In the genomic region with DNA sequence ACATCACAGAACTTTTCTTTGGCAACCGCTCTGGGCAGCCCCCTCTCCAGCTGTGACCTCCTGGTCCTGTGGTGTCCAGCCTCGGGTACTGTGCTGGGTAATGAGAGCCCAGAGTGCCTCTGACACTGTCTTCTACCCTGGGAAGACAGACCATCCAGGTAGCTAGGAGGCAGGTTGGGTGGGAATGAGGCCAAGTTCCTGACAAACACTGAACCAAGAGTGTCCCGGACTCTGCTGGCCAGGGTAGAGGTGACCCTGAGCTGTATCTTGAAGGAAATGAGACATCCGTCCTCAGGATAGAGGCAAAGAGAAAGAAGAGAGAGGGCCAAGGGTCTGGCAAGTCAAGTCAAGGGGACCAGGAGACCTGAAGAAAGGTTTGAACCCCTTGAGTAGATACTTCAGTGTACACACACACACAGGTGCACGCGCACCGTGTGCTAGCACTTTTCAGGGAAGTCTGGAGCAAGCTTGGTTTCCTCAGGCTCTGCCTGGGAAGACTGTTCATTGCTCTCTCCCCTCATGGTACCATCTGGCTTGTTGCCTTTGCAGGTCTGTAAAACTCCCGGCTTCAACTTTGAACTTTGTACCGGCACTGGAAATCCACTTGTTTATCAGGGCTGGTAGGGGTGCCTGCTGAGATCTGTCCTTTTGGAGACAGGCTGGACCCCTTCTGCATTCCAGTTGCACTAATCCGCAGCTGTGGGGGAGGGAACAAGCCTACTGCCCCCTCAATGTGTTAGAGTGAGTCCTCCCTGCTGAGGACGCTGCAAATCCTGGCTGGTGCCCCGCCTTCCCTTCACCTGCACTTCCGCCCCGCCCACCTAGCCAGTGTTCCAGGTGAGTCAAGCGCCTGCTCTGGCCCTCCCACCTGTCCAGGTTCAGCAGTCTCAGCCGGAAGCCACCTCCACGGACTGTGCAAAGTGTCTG, we compare ENCODE assay signal across 9 mouse cellular contexts. TPM values are rescaled to one million over a fixed set of nuclear protein-coding genes. Genes with fewer than 3 reads are reported as not detected.
DNase-seq lines count a peak whose midpoint lies in the region; ATAC-seq and TF ChIP-seq lines count a peak whose summit lies in the region.
"Had no signal": no experiment of that assay in that cellular context is flagged by ENCODE, and none has a peak within 500 bp of the region (broad histone marks: within the 10 kb centered on the region; RNA-seq: fewer than 3 reads in every experiment).

A gene (plus strand): TSS at position 592 of the 927 bp plus-strand sequence.

- intact Hi-C loops in left cerebral cortex, postnatal 25 days (cut with DNase I), result no loop called here

- TF ChIP-seq CTCF in ES-Bruce4 (IDR thresholded peaks at IDR 0.05; ENCODE audit: low read depth, low read length), result no peak
- no peak for TF ChIP-seq CTCF in lung, postnatal 0 days (IDR thresholded peaks at IDR 0.05)

- H3K27ac ChIP-seq in ES-Bruce4 (ENCODE audit: insufficient read depth, low read length), result no peak within 1 kb of the TSS
- H3K27ac ChIP-seq in embryonic facial prominence, embryonic 12.5 days, result no peak within 1 kb of the TSS
- H3K27ac ChIP-seq in lung, postnatal 0 days (ENCODE audit: low read length), result peak within 1 kb of the TSS; percentile 39; the same call in 1 of the 2 replicates
- no peak within 1 kb of the TSS for H3K27ac ChIP-seq in forebrain, embryonic 11.5 days (ENCODE audit: low read depth, low read length)
- H3K27ac ChIP-seq: hindbrain, embryonic 15.5 days had no signal

- H3K9me3 ChIP-seq in ES-Bruce4 (replicated peaks; ENCODE audit: control insufficient read depth, insufficient read depth, low read length, poor library complexity, severe bottlenecking), result no peaks in the 10 kb centered on the region
- H3K9me3 ChIP-seq in embryonic facial prominence, embryonic 12.5 days, result no peaks in the 10 kb centered on the region
- H3K9me3 ChIP-seq in lung, postnatal 0 days (ENCODE audit: low read length), result no peaks in the 10 kb centered on the region
- H3K9me3 ChIP-seq in forebrain, embryonic 11.5 days (ENCODE audit: control insufficient read depth, low read length), result no peaks in the 10 kb centered on the region
- H3K9me3 ChIP-seq: hindbrain, embryonic 15.5 days had no signal

- H3K4me1 ChIP-seq in ES-Bruce4 (ENCODE audit: control insufficient read depth, insufficient read depth, low read length), result peaks cover 6% of the 10 kb centered on the region
- H3K4me1 ChIP-seq in embryonic facial prominence, embryonic 12.5 days, result no peaks in the 10 kb centered on the region
- 0 out of 2 replicates have a peak, but pooled peaks cover 2% of the 10 kb centered on the region for H3K4me1 ChIP-seq in lung, postnatal 0 days (ENCODE audit: insufficient read depth, low read depth, low read length)
- H3K4me1 ChIP-seq in forebrain, embryonic 11.5 days (replicated peaks; ENCODE audit: control insufficient read depth, insufficient read depth, low read length), result no peaks in the 10 kb centered on the region; the same call in 1 of the 2 replicates
- H3K4me1 ChIP-seq: hindbrain, embryonic 15.5 days had no signal

- no peak within 1 kb of the TSS for H3K9ac ChIP-seq in ES-Bruce4 (ENCODE audit: low read depth, poor library complexity, severe bottlenecking)
- H3K9ac ChIP-seq in embryonic facial prominence, embryonic 12.5 days, result no peak within 1 kb of the TSS
- H3K9ac ChIP-seq in lung, postnatal 0 days (replicated peaks; ENCODE audit: low read depth), result no peak within 1 kb of the TSS
- no peak within 1 kb of the TSS for H3K9ac ChIP-seq in forebrain, embryonic 11.5 days (ENCODE audit: low read length)
- H3K9ac ChIP-seq: hindbrain, embryonic 15.5 days had no signal

- WGBS in embryonic facial prominence, embryonic 12.5 days, result 37% methylated on average over 17 of the region's 17 CpGs
- WGBS in lung, postnatal 0 days, result 33% methylated on average over 17 of the region's 17 CpGs
- 30% methylated on average over 17 of the region's 17 CpGs for WGBS in forebrain, embryonic 11.5 days

- peak; percentile 92 to 96 for DNase-seq in kidney, postnatal 25 days
- DNase-seq in lung, postnatal 0 days (ENCODE audit: low spot score), result peak; percentile 87
- DNase-seq in left cerebral cortex, postnatal 25 days (ENCODE audit: low spot score in 2 of 2), result no peak
- DNase-seq in forebrain, embryonic 11.5 days (ENCODE audit: low spot score), result no peak
- DNase-seq in embryo, embryonic 11 days, result no peak

- ATAC-seq in embryonic facial prominence, embryonic 12.5 days (ENCODE audit: insufficient number of reproducible peaks, insufficient read depth, low FRiP score, low TSS enrichment), result no peak
- ATAC-seq in lung, postnatal 0 days, result peak; percentile 94
- ATAC-seq in forebrain, embryonic 11.5 days (replicated peaks; ENCODE audit: low FRiP score), result no peak
- ATAC-seq: Patski had no signal

- H3K4me3 ChIP-seq in ES-Bruce4 (ENCODE audit: low read depth, low read length), result peak within 1 kb of the TSS; percentile 64
- no peak within 1 kb of the TSS for H3K4me3 ChIP-seq in embryonic facial prominence, embryonic 12.5 days
- 0 out of 2 replicates have a peak within 1 kb of the TSS, but pooled peaks have one; percentile 20 for H3K4me3 ChIP-seq in lung, postnatal 0 days (ENCODE audit: low read depth, low read length)
- no peak within 1 kb of the TSS for H3K4me3 ChIP-seq in forebrain, embryonic 11.5 days (ENCODE audit: low read depth, low read length)
- H3K4me3 ChIP-seq: hindbrain, embryonic 15.5 days had no signal

- no peaks in the 10 kb centered on the region for H3K36me3 ChIP-seq in ES-Bruce4 (ENCODE audit: control insufficient read depth, insufficient read depth, low read length, poor library complexity, severe bottlenecking)
- H3K36me3 ChIP-seq in embryonic facial prominence, embryonic 12.5 days, result no peaks in the 10 kb centered on the region
- no peaks in the 10 kb centered on the region for H3K36me3 ChIP-seq in lung, postnatal 0 days (ENCODE audit: insufficient read depth, low read length)
- no peaks in the 10 kb centered on the region for H3K36me3 ChIP-seq in forebrain, embryonic 11.5 days (ENCODE audit: control insufficient read depth, insufficient read depth, low read length)
- H3K36me3 ChIP-seq: hindbrain, embryonic 15.5 days had no signal

- no peak; the same call in 1 of the 2 replicates for TF ChIP-seq EP300 in ES-Bruce4 (IDR thresholded peaks at IDR 0.05; ENCODE audit: insufficient read depth, low read depth, low read length)
- no peak for TF ChIP-seq EP300 in lung, postnatal 0 days (IDR thresholded peaks at IDR 0.05)

- H3K27me3 ChIP-seq in ES-Bruce4 (ENCODE audit: control insufficient read depth, insufficient read depth, low read length, poor library complexity, severe bottlenecking), result no peaks in the 10 kb centered on the region
- no peaks in the 10 kb centered on the region for H3K27me3 ChIP-seq in embryonic facial prominence, embryonic 12.5 days
- H3K27me3 ChIP-seq in lung, postnatal 0 days (replicated peaks; ENCODE audit: insufficient read depth, low read length), result no peaks in the 10 kb centered on the region
- H3K27me3 ChIP-seq in forebrain, embryonic 11.5 days (ENCODE audit: control insufficient read depth, insufficient read depth, low read length), result no peaks in the 10 kb centered on the region
- H3K27me3 ChIP-seq: hindbrain, embryonic 15.5 days; Patski had no signal

- 0 out of 2 replicates have a peak within 1 kb of the TSS, but pooled peaks have one; percentile 6 for H3K4me2 ChIP-seq in embryonic facial prominence, embryonic 12.5 days (replicated peaks)
- peak within 1 kb of the TSS; percentile 50 for H3K4me2 ChIP-seq in lung, postnatal 0 days (replicated peaks; ENCODE audit: low read depth, low read length)
- no peak within 1 kb of the TSS for H3K4me2 ChIP-seq in forebrain, embryonic 11.5 days (ENCODE audit: low read depth, low read length, severe bottlenecking)
- H3K4me2 ChIP-seq: hindbrain, embryonic 15.5 days had no signal

- peak; percentile 29 for TF ChIP-seq POLR2A in ES-Bruce4 (IDR thresholded peaks at IDR 0.05; ENCODE audit: insufficient read depth, low read length)

RNA-seq across cellular contexts. Expression of the gene that starts here (rescaled TPM):
- 19.5 and 20.0 TPM in 2 replicates for polyA plus RNA-seq in ES-Bruce4 (2011; ENCODE audit: insufficient read depth, insufficient read length, low read depth, missing spikeins)
- 1.8 TPM in 2 replicates for polyA plus RNA-seq in embryonic facial prominence, embryonic 12.5 days (2016; fragmentation: Nextera tagmentation; extraction: Ambion mirVana)
- 23.1 and 23.2 TPM in 2 replicates for polyA plus RNA-seq in lung, postnatal 0 days (2015; fragmentation: Nextera tagmentation; extraction: Ambion mirVana)
- total RNA-seq in left cerebral cortex, postnatal 25 days (2021), result not detected
- 0.48 and 0.71 TPM in 2 replicates for polyA plus RNA-seq in forebrain, embryonic 11.5 days (2014; fragmentation: Nextera tagmentation; extraction: Ambion mirVana)
- polyA plus RNA-seq: hindbrain, embryonic 15.5 days; Patski had no signal

Comparison
In these comparisons a context has a peak if more than half of its experiments do, and no peak if none do; other contexts are left out.
1. H3K4me3 ChIP-seq: peak in ES-Bruce4 (single experiment) and lung, postnatal 0 days (single experiment); none in embryonic facial prominence, embryonic 12.5 days (single experiment) and forebrain, embryonic 11.5 days (single experiment).
2. DNase-seq: peak in kidney, postnatal 25 days (2 of 2) and lung, postnatal 0 days (single experiment); none in left cerebral cortex, postnatal 25 days (0 of 2), forebrain, embryonic 11.5 days (single experiment) and embryo, embryonic 11 days (single experiment).